Mouse (Mus musculus): Measurements from ENCODE around the gene Sumo1. TPM values are rescaled to one million over a fixed set of nuclear protein-coding genes. Genes with fewer than 3 reads are reported as not detected.

The Sumo1 gene
- total and polyA plus RNA-seq, 3 experiments: 122 to 505 (median 296) TPM

DNA sequence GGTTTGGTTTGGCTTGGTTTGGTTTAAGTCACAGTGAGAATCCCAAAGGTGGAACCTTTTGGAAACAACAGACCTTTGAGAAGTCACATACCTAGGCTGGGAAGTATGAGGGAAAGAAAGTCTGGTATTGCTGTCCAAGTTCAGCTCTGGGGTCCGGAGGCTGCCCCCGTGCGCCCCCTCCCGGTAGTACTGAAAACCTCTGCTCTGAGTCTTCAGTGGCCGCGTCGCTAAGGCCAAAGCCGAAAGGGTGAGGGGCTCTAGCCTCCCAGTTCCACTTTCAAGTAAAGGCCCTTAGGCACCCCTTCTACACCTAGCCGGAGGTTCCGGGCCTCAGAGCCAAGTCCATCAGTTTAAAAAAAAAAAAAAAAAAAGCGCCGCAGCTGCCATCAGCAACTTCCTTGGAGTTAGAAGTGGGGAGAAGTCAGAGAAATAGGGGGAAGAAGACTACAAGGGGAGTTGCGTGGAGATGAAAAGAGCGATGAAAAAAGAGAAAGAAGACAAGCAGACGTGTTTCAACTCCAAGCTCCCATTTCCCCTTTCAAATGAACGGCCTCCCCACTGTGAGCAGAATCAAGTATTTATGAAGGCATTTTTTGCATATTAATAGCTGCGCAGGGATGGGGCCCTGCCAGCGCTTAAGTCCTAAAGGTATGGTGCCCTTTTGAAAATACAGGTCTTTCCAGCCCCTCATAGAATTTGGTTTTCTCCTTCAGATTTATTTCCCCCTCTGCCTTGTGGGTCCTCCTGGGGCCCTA lies 85.8 kb downstream of the Sumo1 start:
- H3K9me3 ChIP-seq (replicated peaks; ENCODE audit: low read length): no peaks in the 10 kb centered on the region
- in situ Hi-C loops (cut with MboI; ENCODE audit: low pct_ligation_motif_present, low pct_unique_long_range_greater_than_20kb, low sequenced_read_pairs): no loop called here
- peak overlapping the region; percentile 64 for H3K9ac ChIP-seq (ENCODE audit: insufficient read depth, low read depth)
- peak overlapping the region; percentile 52 for H3K4me2 ChIP-seq (ENCODE audit: insufficient read depth, low read depth, poor library complexity, severe bottlenecking)
- no peaks in the 10 kb centered on the region for H3K27me3 ChIP-seq (replicated peaks)
- H3K79me2 ChIP-seq (replicated peaks; ENCODE audit: control insufficient read depth, extremely low read depth, insufficient read depth, poor library complexity, severe bottlenecking): no peaks in the 10 kb centered on the region
- peak overlapping the region in 1 of 3 experiments; percentile 38 for H3K4me3 ChIP-seq (replicated peaks in 1 of 3; ENCODE audit: low read depth in 2 of 3, low read length in 2 of 3, poor library complexity in 1 of 3)
- H3K4me1 ChIP-seq (ENCODE audit: control insufficient read depth in 1 of 2, insufficient read depth in 2 of 2): peaks cover 5 to 20% of the 10 kb centered on the region in 2 experiments
- no peaks in the 10 kb centered on the region for H3K36me3 ChIP-seq (replicated peaks in 1 of 2; ENCODE audit: control insufficient read depth in 1 of 2, insufficient read depth in 1 of 2, low read length in 1 of 2)
- dilution Hi-C loops (cut with MboI; ENCODE audit: extremely low pct_ligation_motif_present, extremely low pct_unique_long_range_greater_than_20kb, low sequenced_read_pairs): no loop called here
- TF ChIP-seq PAX5 (IDR thresholded peaks at IDR 0.05; ENCODE audit: low read length) (no peak), ZNF384 (IDR thresholded peaks at IDR 0.05; ENCODE audit: low read depth, low read length) (peak; percentile 70), MXI1 (IDR thresholded peaks at IDR 0.05; ENCODE audit: low read depth, low read length) (no peak), EP300 (IDR thresholded peaks at IDR 0.05; ENCODE audit: low read length) (no peak; the same call in 1 of the 2 replicates), CTCF (conservative IDR thresholded peaks at IDR 0.05 in 1 of 2, IDR thresholded peaks at IDR 0.05 in 1 of 2; ENCODE audit: low read depth in 2 of 2, low read length in 2 of 2) (peak; percentile 28 to 86; a peak in 3 of 4 replicates), CHD2 (IDR thresholded peaks at IDR 0.05; ENCODE audit: low read length) (no peak), ZKSCAN1 (IDR thresholded peaks at IDR 0.05; ENCODE audit: borderline replicate concordance, low read depth, low read length) (no peak), HCFC1 (IDR thresholded peaks at IDR 0.05; ENCODE audit: low read depth, low read length) (0 out of 2 replicates have a peak, but pooled peaks have one; percentile 19), RCOR1 (conservative IDR thresholded peaks at IDR 0.05; ENCODE audit: low read depth, low read length) (no peak), SMC3 (IDR thresholded peaks at IDR 0.05; ENCODE audit: low read depth, low read length) (peak; percentile 87), RAD21 (IDR thresholded peaks at IDR 0.05; ENCODE audit: low read depth, low read length) (peak; percentile 76), USF2 (conservative IDR thresholded peaks at IDR 0.05; ENCODE audit: low read depth, low read length) (no peak), BHLHE40 (IDR thresholded peaks at IDR 0.05; ENCODE audit: low read depth, low read length) (no peak), CHD1 (IDR thresholded peaks at IDR 0.05; ENCODE audit: low read depth, low read length) (no peak), ELF1 (IDR thresholded peaks at IDR 0.05; ENCODE audit: low read depth, low read length) (no peak), ETS1 (conservative IDR thresholded peaks at IDR 0.05; ENCODE audit: low read depth, low read length) (no peak), ZC3H11A (IDR thresholded peaks at IDR 0.05; ENCODE audit: low read depth, low read length) (no peak), POLR2AphosphoS2 (IDR thresholded peaks at IDR 0.05; ENCODE audit: low read depth, low read length) (no peak), MYC (IDR thresholded peaks at IDR 0.05; ENCODE audit: low read depth, low read length) (no peak), E2F4 (IDR thresholded peaks at IDR 0.05; ENCODE audit: insufficient replicate concordance, low read depth, low read length) (no peak), NRF1 (IDR thresholded peaks at IDR 0.05; ENCODE audit: low read depth, low read length) (no peak), JUN (IDR thresholded peaks at IDR 0.05; ENCODE audit: insufficient read depth, low read depth, low read length) (no peak), GABPA (IDR thresholded peaks at IDR 0.05; ENCODE audit: insufficient replicate concordance, low read depth, low read length) (no peak), NELFE (IDR thresholded peaks at IDR 0.05; ENCODE audit: low read depth, low read length) (no peak), JUND (conservative IDR thresholded peaks at IDR 0.05; ENCODE audit: low read depth, low read length) (no peak), TCF12 (IDR thresholded peaks at IDR 0.05; ENCODE audit: low read depth, low read length) (0 out of 2 replicates have a peak, but pooled peaks have one; percentile 14), MEF2A (IDR thresholded peaks at IDR 0.05; ENCODE audit: borderline replicate concordance, low read depth, low read length) (no peak), MAX (IDR thresholded peaks at IDR 0.05; ENCODE audit: low read length) (no peak), MAFK (IDR thresholded peaks at IDR 0.05; ENCODE audit: insufficient replicate concordance, low read length) (no peak), ZMIZ1 (IDR thresholded peaks at IDR 0.05; ENCODE audit: low read depth, low read length) (no peak), SIN3A (IDR thresholded peaks at IDR 0.05; ENCODE audit: low read length) (no peak), IRF4 (IDR thresholded peaks at IDR 0.05; ENCODE audit: low read depth, low read length) (peak; percentile 68), POLR2A (IDR thresholded peaks at IDR 0.05; ENCODE audit: low read depth, low read length) (peak; percentile 31; the same call in 1 of the 2 replicates), MAZ (IDR thresholded peaks at IDR 0.05; ENCODE audit: low read depth, low read length) (no peak), KAT2A (IDR thresholded peaks at IDR 0.05; ENCODE audit: insufficient replicate concordance, low read length) (no peak), USF1 (IDR thresholded peaks at IDR 0.05; ENCODE audit: low read depth, low read length) (no peak)
- H3K27ac ChIP-seq (ENCODE audit: insufficient read depth, low read depth): no peak overlapping the region
- peak; percentile 65 for DNase-seq (ENCODE audit: extremely low read depth)
